Mouse (Mus musculus) MEL (cell line): ENCODE data around the gene Prkce.

Experiments
- CTCF ChIP-seq, 3 experiments: IDR thresholded peaks in 2 of 3; conservative IDR thresholded peaks in 1 of 3; 2 replicates each; pipeline ENCODE4 v1.5.1; 2011 to 2012; ENCODE audit warnings: low read length in 3 of 3, low read depth in 2 of 3, mild to moderate bottlenecking in 2 of 3, improper control_type of control experiment in 1 of 3, inconsistent platforms in 1 of 3, mixed read lengths in 1 of 3, moderate library complexity in 1 of 3; ENCODE audit not compliant: control insufficient read depth in 1 of 3, insufficient read depth in 1 of 3, poor library complexity in 1 of 3, severe bottlenecking in 1 of 3
- EP300 ChIP-seq, 2 experiments: IDR thresholded peaks; 2 replicates each; pipeline ENCODE4 v1.6.1; 2011; ENCODE audit warnings: improper control_type of control experiment in 2 of 2, low read length in 2 of 2, low read depth in 1 of 2, mild to moderate bottlenecking in 1 of 2
- GATA1 ChIP-seq: IDR thresholded peaks from 2 replicates; pipeline ENCODE4 v1.6.1; 2011; ENCODE audit warnings: low read depth, low read length, improper control_type of control experiment
- KAT2A ChIP-seq: conservative IDR thresholded peaks from 2 replicates; pipeline ENCODE4 v1.6.1; 2012; ENCODE audit warnings: low read depth, low read length, improper control_type of control experiment, inconsistent platforms
- MAX ChIP-seq: IDR thresholded peaks from 2 replicates; pipeline ENCODE4 v1.6.1; 2011; ENCODE audit warnings: low read length, improper control_type of control experiment
- MYC ChIP-seq: IDR thresholded peaks from 2 replicates; pipeline ENCODE4 v1.6.1; 2011; ENCODE audit warnings: low read depth, mild to moderate bottlenecking, low read length, improper control_type of control experiment, moderate library complexity
- POLR2A ChIP-seq, 2 experiments: IDR thresholded peaks; 2 replicates each; pipeline ENCODE4 v1.6.1; 2011 to 2012; ENCODE audit warnings: low read length in 2 of 2, mild to moderate bottlenecking in 2 of 2, control low read depth in 1 of 2, improper control_type of control experiment in 1 of 2, low read depth in 1 of 2, moderate library complexity in 1 of 2; ENCODE audit not compliant: control insufficient read depth in 1 of 2, insufficient read depth in 1 of 2, poor library complexity in 1 of 2
- TAL1 ChIP-seq: IDR thresholded peaks from 2 replicates; pipeline ENCODE4 v1.6.1; 2012; ENCODE audit warnings: mild to moderate bottlenecking, inconsistent platforms, low read length, moderate library complexity, mixed read lengths
- UBTF ChIP-seq: IDR thresholded peaks from 2 replicates; pipeline ENCODE4 v1.6.1; 2012; ENCODE audit warnings: low read depth, mild to moderate bottlenecking, inconsistent platforms, low read length, improper control_type of control experiment, moderate library complexity, borderline replicate concordance; ENCODE audit not compliant: insufficient read depth
- ZNF384 ChIP-seq: IDR thresholded peaks from 2 replicates; pipeline ENCODE4 v1.6.1; 2012; ENCODE audit warnings: low read depth, mild to moderate bottlenecking, inconsistent platforms, low read length, improper control_type of control experiment

GRCm38 (mm10) chr17:86676336-86676735 lies 508.8 kb downstream of the Prkce start:
- TF ChIP-seq CTCF (IDR thresholded peaks at IDR 0.05 in 2 of 3, conservative IDR thresholded peaks at IDR 0.05 in 1 of 3; ENCODE audit: control insufficient read depth in 1 of 3, insufficient read depth in 1 of 3, low read depth in 2 of 3, low read length in 3 of 3, poor library complexity in 1 of 3, severe bottlenecking in 1 of 3) (no peak), UBTF (no peak), POLR2A (IDR thresholded peaks at IDR 0.05; ENCODE audit: control insufficient read depth in 1 of 2, insufficient read depth in 1 of 2, low read depth in 1 of 2, low read length in 2 of 2, poor library complexity in 1 of 2) (no peak), TAL1 (no peak), EP300 (IDR thresholded peaks at IDR 0.05; ENCODE audit: low read depth in 1 of 2, low read length in 2 of 2) (no peak), MAX (no peak), MYC (no peak), ZNF384 (no peak), GATA1 (no peak), KAT2A (no peak)
